Mouse (Mus musculus): ENCODE measurements around the gene BC005624.

DNA sequence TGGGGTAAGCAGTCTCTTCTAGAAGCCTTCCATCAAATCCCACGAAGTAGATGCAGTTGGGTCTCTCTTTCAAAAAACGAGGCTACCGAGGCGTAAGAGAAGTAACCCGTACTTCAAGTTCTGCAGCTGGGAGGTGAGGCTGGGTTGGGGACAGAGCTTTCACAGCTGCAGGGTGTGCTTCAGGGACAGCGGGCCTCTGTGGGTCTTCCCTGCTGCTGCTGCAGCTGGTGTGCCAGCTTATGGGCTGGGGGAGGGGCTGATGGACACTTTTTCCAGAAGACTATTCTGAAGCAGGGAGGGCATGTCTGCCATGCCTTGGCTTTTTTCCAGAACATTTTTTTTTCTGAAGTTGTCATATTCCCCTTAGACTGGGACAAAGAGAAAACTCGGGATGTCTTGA is 1.0 kb upstream of the BC005624 start:
- TF ChIP-seq CTCF (IDR thresholded peaks at IDR 0.05; ENCODE audit: extremely low read depth, insufficient read depth, insufficient read length, insufficient replicate concordance) (no peak), POLR2A (IDR thresholded peaks at IDR 0.05; ENCODE audit: low read depth, low read length) (no peak)

Measured in spleen, adult 2 months (tissue).